Mouse (Mus musculus) regulatory T cell (primary cell): ENCODE data around the gene Mark3.
"Not testable (repeated sequence)": the region's sequence is repeated elsewhere in the genome, so short reads cannot be mapped to it uniquely, and the experiment has no call there.

Experiments used
- in situ Hi-C: fragments of 300-600 bp; cut with MboI, MseI; formaldehyde crosslinking; loops from one replicate; pipeline ENCODE4 v1.15.1; 2025; ENCODE audit warnings: high pct_unique_total_duplicates

Gene Mark3

DNA sequence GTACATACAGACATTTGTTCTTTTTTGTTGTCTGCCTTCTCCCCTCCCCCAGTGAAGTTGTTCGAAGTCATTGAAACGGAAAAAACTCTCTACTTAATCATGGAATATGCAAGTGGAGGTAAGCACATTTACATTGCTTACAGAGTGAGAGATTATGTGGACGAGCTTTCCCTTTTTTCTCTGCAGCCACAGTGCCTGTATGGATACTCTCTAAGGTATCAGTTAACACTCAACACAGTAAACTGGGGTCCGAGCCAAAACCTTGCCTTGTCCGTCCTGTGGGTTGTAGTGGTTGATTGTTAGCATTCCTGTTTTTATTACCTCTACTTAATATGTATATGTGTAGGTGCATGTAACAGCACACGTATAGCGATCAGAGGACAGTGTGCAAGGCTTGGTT, 43.9 kb downstream of the Mark3 start:
- in situ Hi-C loops = no loop called here

DNA sequence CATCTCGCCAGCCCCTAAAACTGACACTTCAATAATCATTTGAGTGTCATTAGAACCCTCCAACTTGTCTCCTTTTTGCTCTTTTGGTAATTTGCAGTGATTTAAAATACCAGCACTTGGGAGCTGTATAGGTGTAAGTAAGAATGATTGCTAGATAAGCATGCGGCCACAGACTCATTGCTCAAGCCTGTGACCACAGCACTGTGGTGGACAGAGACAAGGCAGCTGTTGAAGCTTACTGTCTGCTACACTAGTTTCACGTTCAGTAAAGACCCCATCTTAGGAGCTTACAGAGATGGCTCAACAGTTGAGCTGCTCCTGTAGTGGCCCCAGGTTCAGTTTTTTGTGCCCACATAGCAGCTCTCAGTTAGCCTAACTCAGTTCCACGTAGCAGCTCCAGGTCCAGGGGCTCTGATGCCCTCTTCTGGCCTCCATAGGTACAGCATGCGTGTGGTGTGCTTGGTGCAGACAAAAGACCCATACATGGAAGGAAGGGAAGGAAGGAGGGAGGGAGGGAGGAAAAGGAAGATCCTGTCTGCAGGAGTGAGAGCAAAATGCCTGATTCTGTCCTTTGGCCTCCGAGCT, 73.8 kb downstream of the Mark3 start:
- in situ Hi-C loops = no loop called here

DNA sequence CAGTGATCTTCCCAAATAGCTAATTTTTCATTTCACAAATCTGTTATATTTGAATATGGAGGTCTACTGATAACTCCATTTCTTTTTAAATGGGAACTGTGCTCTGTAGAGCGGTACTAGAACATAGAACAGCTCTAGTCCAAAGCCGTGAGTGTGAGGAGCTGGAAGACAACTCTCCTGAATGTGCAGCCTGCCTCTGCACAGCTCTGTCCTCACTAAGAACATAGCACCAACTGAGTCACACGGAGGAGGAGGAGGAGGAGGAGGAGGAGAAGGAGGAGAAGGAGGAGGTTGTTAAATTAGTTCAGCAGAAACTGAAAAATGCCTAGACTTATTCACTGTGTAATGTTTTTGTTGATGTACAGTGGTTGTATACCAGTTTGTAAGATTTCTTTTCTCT, 78.6 kb downstream of the Mark3 start:
- in situ Hi-C loops = loop anchor here (5.0 kb wide), 1 partner anchor 44 kb away; no protein-coding TSS in a partner anchor

DNA sequence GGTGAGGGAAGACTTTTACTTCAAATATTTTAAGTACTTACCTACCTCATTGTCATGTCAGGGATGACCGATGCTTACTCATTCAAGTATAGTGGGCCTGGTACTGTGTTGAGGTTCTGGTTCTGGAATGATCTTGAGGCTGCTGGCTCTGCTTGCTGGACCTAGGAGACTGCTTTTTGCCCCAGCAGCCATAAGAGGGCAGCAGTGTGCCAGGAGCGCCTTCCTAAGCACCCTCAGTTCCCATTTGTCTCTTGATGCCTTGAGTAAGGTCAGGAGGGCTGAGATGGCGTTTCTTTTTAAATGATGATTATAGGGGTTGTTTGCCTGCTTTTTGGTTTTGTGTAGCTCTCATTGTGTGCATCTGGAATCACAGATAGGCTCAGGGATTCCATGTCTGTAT, 79.1 kb downstream of the Mark3 start:
- in situ Hi-C loops = loop anchor here (5.0 kb wide), 1 partner anchor 44 kb away; no protein-coding TSS in a partner anchor

DNA sequence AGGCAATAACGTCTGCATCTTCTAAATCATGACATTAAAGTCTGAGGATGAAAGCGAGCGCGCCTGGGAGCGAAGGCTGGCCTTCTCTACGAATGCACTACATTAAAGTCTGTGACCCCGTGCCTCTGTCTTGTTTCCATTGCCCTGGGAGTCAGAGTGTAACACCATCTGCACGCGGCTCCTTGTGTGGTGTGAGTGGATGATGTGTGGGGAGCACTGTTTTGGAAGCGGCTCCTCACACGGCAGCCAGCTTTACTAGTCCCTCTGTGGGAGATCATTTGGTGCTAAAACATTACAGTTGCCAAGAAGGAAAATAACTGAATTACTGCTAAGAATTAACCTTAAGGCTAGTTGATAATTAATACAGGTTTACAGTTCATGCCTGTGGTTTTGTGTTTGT, 81.4 kb downstream of the Mark3 start:
- in situ Hi-C loops = no loop called here

DNA sequence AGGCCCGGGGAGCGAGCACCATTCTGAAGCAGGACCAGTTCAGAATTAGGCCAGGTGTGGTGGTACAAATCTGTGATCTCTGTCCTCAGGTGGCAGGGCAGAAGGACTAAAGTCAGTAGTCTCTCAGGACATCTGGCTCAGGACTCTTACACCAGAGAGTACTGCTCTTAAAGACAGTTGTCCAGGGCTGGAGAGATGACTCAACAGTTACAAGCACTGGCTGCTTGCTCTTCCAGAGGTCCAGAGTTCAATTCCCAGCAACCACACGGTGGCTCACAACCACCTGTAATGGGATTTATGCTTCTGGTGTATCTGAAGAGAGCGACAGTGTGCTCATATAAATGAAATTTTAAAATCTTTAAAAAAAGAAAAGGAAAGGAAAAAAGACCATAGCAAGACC, 85.0 kb downstream of the Mark3 start:
- in situ Hi-C loops = no loop called here

DNA sequence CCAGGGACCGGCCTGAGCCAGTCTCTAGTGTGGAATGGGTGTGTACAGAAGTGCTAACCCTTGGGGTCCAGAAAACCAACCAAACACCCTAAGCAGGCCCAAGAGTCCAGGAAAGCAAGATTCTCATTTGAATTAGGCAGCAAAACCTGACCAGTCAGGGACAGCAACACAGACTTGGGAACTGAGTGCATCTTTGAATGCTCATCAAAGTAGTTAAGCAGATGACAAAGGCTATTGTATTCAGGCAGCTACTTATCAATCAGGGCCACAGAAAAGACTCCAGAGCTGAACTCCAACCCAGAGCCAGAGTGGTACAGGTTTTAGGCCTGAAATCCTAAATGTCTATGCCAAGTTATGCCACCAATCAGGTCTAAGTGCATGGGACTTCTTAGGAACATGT, 86.3 kb downstream of the Mark3 start:
- in situ Hi-C loops = no loop called here

DNA sequence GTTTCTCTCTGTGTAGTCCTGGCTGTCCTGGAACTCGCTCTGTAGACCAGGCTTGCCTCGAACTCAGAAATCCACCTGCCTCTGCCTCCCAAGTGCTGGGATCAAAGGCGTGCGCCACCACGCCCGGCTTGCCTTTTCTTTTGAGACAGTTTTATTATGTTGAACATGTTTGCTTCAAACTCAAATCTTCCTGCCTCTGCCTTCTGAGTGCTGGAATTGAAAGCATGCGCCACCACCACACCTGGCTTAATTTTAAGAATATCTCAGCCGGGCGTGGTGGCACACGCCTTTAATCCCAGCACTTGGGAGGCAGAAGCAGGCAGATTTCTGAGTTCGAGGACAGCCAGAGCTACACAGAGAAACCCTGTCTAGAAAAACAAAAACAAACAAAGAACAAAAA, 87.2 kb downstream of the Mark3 start:
- in situ Hi-C loops = not testable (repeated sequence)

DNA sequence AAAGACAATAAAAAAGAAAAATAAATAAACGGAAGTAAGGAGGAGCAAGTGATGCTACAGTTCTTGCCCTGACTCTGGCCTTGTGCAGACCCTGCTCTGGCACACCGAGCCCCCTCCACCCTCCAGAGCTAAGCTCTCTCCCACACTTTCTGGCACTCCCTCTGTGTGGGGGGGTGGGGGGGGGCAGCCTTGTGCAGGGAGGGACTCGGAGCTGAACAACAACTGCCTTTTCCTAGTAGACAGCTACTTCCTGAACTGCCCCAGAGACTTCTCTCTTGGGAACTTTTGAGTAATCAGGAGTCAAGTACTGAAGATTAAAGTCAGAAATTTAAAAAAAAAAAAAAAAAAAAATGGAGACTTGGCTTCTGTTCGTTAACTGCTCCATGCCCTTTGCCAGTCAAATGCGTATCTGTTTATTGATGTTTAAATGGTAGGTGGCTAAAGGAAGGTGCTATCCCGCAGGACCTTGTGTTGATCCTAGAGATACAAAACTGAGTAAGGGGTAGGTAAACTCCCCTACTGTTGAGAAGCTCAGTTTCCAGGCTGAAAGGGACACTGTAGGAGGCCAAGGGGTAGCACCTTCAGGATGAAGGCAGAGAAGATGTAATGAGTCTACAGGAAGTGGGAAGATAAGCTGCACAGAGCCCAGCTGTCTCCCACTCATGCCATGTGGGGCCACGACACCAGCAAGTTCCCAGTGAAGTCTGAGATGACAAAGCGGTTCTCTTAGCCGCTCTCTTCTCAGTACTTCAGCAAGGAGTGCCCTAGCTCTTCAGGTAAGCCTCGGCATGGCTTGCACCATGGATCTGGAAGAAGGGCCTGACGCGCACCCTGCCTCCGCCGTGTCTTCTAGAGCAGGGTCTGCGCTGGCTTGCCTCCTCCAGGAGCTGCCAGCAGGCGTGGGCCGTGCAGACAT, 89.2 kb downstream of the Mark3 start:
- in situ Hi-C loops = no loop called here

DNA sequence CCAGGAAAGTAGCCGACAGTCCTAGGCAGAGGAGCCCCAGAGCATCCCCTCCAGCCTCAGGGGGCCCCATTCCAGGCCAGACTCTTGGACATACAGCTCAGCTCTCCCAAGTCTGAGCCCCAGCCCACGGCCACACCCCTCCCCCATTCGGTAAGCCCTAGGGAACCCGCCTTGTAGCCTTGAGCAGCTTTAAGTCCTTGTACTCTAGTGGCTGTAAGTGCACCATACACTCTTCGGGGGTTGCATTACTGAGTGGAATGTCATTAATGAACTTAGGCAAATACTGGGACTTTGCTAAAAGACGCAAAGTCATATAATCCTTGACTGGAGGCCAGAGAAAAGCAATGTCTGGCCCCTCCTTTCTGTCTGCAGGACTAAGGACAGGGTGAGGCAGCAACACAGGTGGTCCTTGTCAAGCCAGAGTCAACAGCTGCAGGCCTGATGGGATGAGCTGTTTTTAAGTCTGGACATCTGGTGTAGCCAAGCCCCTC, 89.9 kb downstream of the Mark3 start:
- in situ Hi-C loops = no loop called here

DNA sequence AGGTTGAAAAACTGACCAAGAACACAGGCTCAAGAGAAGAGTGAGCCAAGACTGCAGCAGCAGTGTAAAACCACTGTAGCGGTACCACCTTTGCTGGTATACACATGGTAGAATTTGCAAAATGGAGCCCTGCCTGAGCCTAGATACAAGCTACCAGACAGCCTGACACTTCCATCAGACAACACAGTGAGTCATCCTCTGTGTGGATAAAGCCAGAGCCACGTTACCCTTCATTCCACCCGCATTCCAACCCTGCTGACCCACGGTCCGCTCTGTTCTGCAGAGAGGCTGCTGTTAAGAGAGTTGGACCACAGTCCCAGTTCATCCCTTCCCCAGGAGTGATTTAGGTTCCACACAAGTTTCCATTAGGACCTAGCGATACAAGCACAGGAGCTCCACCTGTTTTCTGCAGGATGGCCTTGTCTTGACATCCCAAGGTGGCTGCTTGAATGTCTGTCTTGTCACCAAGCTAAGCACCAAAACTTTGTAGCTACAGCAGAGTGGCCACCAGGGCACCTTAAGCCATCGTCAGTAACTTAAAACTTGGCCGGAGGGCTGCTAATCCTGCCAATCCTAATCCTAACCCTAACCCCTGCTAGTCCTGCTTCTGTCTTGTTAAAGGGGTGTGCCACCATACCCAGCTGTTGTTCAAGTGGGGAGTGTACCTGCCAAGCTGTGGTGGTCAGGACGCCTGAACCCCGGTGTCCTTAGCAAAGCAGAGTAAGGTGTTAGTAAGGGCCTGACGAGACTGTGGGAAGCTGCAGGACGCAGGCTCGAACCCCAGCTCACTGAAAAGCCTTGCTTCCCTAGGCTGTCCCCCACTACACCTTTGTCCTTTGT, 90.9 kb downstream of the Mark3 start:
- in situ Hi-C loops = no loop called here

DNA sequence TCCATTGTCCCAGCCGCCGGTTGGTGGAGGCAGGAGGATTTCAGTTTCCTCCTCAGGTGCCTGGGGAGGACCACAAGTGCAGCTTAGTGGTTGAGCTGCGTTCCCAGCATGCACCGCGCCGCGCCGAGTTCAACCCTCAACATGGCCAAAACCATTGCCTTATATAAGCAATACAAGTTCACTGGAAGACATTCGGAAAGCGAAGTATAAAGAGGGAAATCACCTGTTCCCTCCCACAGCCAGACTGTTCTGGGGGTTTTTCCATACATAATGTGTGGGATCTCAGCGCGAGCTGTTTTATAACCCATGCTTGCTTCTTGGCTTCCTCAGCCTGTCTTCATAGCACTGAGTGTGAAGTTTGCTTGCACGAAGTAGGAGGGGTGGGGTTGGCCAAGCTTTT, 92.1 kb downstream of the Mark3 start:
- in situ Hi-C loops = no loop called here

DNA sequence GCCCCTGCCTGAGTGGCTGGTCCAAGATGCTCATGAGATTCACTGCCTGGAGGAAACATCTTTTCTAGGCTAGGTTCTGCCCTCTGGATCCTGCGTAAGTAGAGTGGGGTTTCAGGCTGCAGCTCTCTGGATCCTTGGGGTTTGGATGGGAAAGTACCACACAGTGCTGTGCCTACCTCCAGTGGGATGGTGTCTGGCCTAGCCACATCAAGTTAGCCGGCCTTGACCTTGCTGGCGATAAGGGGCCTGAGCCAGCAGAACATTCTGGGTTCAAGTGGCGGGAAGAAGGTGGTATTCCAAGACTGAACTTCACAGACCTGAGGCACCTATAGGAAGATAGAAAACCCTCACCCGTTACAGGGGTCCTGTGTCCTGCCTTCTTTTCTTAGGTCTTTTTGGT, 93.1 kb downstream of the Mark3 start:
- in situ Hi-C loops = no loop called here

DNA sequence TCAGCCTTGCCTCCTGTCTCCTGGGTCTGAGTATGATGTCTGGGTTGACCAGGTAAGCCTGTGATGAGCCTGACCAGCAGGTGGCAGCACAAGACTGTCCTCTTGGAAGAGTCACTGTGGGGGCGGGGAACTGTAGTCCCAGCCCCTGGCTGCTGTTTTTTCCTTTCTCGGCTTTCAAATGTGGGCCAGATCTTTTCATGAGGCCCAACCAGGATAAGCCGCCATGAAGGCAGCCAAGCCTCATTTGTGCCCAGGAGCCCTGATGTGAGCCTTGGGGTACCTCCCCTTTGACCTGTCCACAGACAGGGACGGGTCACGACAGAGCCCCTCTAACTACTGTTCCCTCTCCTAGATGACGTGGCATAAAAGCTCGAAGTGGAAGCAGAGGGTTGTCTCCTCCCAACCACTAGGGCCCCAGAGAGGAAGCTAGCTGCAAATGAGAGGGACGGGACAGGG, 94.2 kb downstream of the Mark3 start:
- in situ Hi-C loops = no loop called here

DNA sequence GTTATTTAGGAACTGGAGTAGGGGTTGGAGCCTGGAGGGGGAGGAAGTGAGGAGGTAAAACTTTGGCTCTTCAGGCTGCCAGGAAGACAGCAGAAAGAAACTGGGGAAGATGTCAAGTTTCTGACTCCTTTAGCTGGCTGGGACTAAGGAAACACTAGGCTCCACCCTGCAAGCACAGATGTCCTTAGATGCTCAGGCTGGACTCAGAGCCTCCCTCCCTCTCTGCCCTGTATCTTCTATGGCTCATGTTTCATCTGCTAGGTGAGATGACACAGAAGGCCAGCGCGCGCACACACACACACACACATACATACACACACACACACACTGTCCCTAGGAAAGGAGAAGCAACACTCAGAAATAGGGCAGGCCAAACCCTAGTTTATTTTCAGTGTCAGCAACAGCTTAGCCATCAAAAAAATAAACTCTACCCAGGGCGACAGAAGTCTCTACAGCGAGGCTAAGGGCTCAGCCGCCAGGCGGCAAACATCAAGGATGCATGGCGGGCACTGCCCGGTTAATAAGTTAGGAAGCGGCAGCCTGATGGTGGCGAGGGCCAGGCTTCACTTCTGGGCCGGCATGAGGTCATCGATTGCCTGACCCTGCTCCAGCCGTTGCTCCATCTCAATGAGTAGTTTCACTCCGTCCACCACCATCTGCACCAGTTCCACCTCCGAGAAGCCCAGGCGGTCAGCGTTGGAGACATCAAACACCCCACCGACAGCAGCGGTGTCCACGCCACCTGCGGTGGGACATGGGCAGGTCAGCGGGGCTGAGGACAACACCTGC, 94.9 kb downstream of the Mark3 start:
- in situ Hi-C loops = no loop called here

DNA sequence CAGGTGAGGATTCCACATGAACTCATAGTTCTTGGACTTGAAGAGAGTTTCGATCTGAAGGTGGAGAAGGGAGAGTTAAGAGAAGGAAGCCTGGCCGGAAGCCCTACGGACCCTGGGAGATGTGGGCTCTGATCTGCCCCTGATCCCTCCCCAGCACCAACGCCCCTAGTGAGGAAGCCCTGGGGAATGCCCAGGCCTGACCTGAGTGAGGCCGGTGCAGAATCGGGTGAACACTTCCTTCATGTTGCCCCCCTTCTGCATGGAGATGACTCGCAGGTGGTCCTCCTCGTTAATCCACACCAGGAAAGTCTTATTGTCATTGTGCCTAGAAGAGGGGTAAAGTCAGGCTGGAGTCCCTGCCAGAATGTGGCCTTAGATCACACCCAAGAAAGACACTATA, 95.6 kb downstream of the Mark3 start:
- in situ Hi-C loops = no loop called here

DNA sequence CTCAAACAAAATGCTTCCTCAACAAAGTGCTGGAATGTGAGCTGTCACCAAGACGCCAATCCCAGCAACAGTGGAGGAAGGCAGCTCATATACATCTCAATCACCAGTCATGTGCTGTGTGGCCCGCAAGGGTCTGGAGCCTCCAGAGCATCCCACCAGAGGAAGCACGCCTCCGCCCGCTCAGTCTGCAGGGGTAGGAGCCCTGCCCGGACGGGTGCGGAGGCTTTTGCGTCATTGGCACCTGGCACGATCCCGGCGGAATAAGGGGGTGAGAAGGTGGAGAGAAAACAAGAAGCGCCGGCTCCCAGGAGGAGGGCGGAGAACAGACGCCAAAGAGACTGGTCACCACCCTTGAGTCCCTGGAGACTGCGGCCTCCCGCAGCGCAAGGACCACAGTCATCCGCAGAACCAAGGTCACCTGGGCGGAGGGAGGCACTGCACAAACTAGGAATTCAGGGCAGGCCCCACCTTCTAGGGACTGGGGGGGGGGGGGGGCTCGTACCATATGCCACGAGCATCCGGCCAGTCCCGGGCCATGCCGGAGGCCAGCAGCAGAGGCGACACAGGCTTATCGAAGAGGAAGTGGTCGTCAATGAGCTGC, 96.1 kb downstream of the Mark3 start:
- in situ Hi-C loops = no loop called here

DNA sequence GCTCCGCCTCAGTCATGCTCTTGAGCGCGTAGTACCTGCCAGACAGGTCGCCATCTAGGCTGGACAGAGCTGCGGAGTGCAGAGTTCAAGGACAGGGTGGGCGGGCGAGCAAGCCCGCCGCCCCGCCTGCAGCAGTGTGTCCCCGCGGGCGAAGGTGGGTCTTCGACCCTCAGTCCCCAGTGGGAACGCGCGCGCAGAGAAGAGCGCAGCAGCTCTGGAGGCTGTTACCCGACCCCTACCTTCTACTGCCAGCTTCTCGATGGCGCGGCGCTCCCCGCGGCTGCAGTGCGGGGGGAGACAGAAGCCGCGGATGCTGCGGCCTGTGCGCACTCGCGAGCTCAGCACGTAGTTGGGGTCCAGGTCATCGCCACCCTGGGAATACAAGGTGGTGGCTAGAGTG, 96.7 kb downstream of the Mark3 start:
- in situ Hi-C loops = no loop called here

DNA sequence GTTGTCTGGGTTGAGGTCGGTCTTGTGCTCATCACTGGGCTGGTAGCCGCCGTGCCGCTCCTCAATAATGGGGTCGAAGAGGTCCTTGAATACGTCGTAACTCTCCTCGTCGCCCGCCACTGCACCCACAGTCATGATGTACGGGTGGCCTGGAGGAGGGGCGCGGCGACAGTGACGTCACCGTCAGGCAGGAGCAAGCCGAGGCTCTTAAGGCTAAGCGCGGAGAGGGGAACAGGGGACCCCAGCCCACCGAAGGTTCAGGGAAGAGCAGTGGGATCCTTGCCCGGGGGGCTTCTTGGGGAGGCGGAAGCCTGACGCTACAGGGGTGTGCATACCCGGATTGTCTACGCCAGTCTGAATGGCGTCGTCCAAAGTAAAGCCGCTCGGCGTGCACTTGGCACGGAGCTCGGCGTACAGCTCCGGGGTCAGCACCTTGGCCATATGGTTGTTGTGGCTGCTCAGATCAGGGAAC, 97.1 kb downstream of the Mark3 start:
- in situ Hi-C loops = no loop called here

DNA sequence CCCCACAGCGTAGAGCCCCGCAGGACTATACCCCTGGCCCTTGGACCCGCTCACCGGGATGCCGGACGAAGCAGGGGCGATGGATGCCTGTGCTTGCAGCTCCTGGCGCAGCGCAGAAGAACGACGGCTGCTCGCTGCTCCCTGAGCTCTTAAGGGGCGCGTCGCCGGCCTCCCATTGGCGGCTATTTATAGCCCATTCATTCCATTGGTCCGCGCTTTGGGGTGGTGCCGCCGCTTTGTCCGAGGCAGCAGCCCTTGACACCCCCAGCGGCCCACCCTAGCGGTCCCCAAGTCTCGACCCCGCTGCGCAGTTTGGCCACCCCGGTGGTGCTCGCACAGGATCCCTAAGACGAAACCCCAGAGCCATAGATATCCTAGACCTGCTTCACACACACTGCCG, 97.9 kb downstream of the Mark3 start, which contains the start of gene Ckb:
TSS of gene Ckb (minus strand) at position 163 of the 400 bp plus-strand sequence.
- in situ Hi-C loops = no loop called here

DNA sequence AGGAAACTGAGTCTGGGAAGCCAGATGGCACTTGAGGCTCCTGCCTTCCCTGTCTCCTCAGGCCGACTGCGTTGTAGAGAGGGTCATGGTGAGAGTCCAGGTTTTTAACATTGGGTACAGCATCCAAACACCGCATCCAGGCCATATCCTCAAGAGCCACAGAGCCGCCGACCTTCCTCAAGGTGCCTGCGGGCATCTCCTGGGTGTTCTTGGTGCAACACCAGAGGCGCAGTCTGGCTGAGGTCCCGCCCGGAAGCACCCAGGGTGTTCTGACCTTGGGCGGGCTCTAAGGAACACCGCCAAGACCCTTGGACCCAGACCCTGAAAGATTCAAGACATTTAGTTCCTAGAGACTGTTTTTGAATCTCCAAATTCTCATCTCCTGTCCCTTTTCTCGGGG, 98.3 kb downstream of the Mark3 start:
- in situ Hi-C loops = no loop called here
